Mouse (Mus musculus): ENCODE results near the gene Ttc27. TPM values are rescaled to one million over a fixed set of nuclear protein-coding genes. Genes with fewer than 3 reads are reported as not detected.

Gene Ttc27
- polyA plus RNA-seq, 1 experiment = 23.0 TPM

DNA sequence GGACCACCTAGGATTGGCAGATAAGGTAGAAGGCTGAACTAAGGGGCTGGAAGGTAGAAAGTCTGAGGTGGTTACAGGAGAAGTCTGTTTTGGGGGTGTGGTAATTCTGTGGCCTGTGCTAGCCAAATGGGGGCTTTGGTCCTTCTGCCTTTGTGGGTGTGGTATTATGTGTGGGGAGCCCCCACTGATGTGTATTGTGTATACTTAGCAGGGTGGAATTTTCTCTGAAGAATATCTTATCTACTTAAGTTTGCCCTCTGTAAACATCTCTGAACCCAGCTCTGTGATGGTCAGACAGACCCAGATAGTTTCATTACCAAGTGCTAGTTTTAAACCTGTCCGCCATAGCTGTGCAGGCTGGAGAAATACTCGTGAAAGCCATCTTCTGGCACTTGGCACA, 141.8 kb downstream of the Ttc27 start:
- Histone ChIP-seq H3K4me1 (ENCODE audit: control insufficient read depth, insufficient read depth, low read length) (no peaks in the 10 kb centered on the region), H3K27ac (ENCODE audit: control insufficient read depth, insufficient read depth, low read depth, low read length, poor library complexity) (no peak overlapping the region), H3K4me3 (replicated peaks; ENCODE audit: control insufficient read depth, low read depth, low read length) (no peak overlapping the region)
- WGBS = 69% methylated on average over 2 of the region's 2 CpGs
- TF ChIP-seq CTCF (IDR thresholded peaks at IDR 0.05; ENCODE audit: control insufficient read depth, insufficient read depth, low read length) = no peak

DNA sequence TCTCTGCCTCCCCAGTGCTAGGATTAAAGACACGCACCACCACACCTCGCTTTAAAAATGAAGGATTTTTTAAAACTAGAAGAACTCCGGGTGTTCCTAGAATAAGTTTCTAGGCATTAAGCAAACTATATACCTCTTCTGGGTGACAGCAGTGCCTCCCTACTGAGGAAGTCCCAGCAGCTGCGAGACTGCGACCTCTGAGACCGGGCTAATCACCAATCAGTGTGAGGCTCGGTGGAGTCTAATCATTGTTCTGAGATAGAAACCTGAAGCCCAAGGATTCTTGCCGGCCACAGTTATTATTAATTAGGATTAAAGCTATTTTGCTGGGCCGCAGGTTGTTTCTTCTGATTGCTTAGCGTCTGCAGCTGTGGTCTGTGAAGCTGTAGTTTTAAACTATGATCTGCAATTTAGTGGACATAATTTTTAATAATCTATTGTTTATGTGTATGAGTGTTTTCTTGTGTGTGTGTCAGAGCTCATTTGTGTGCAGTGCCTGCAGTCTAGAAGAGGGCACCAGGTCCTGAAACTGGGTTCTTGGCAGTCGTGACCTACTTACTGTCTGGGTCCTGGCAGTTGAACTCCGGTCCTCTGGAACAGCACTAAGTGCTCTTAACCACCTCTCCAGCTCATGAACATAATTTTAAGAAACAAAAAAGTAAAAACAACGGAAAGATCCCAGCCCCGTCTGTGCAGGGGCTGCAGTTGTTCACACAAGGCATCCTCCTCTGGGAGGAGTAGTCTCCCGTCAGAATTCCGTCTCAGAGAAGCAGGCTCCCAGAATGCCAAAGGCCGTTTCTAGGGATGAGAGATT, 142.9 kb downstream of the Ttc27 start:
- no peak overlapping the region for H3K27ac ChIP-seq (ENCODE audit: control insufficient read depth, insufficient read depth, low read depth, low read length, poor library complexity)
- TF ChIP-seq POLR2A (IDR thresholded peaks at IDR 0.05; ENCODE audit: borderline replicate concordance, control insufficient read depth, low read depth, low read length) = no peak
- no peak for TF ChIP-seq CTCF (IDR thresholded peaks at IDR 0.05; ENCODE audit: control insufficient read depth, insufficient read depth, low read length)
- WGBS = 86% methylated on average over 17 of the region's 17 CpGs

DNA sequence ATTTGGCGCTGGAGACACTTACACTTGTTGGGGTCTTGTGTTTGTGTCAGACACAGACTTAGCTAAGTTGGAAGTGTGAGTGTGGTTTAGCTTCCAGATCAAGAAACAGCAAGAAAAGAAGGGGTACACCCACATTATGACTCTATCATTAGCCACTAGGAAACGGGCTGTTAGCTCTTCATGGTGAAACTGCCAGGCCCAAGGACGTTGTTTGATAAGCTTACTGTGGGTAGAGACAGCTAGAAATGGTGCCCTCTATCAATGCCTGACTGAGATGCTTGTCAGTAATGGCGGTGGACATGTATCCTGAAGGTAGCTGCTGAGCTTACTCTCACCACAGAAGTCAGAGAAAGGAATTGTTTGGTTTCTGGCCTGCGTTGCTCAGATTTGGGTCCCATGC, 146.3 kb downstream of the Ttc27 start:
- TF ChIP-seq CTCF (IDR thresholded peaks at IDR 0.05; ENCODE audit: control insufficient read depth, insufficient read depth, low read length) = no peak
- no peak for TF ChIP-seq POLR2A (IDR thresholded peaks at IDR 0.05; ENCODE audit: borderline replicate concordance, control insufficient read depth, low read depth, low read length)
- peaks cover 1% of the 10 kb centered on the region; the same call in 1 of the 2 replicates for H3K4me1 ChIP-seq (ENCODE audit: control insufficient read depth, insufficient read depth, low read length)
- H3K27ac ChIP-seq (ENCODE audit: control insufficient read depth, insufficient read depth, low read depth, low read length, poor library complexity) = no peak overlapping the region
- no peak overlapping the region for H3K4me3 ChIP-seq (replicated peaks; ENCODE audit: control insufficient read depth, low read depth, low read length)
- 63% methylated on average over 5 of the region's 5 CpGs for WGBS

More for the DNA sequence above, 142.9 kb downstream of the Ttc27 start:
- Histone ChIP-seq H3K4me3 (replicated peaks; ENCODE audit: control insufficient read depth, low read depth, low read length) (no peak overlapping the region), H3K4me1 (ENCODE audit: control insufficient read depth, insufficient read depth, low read length) (no peaks in the 10 kb centered on the region; the same call in 1 of the 2 replicates)

DNA sequence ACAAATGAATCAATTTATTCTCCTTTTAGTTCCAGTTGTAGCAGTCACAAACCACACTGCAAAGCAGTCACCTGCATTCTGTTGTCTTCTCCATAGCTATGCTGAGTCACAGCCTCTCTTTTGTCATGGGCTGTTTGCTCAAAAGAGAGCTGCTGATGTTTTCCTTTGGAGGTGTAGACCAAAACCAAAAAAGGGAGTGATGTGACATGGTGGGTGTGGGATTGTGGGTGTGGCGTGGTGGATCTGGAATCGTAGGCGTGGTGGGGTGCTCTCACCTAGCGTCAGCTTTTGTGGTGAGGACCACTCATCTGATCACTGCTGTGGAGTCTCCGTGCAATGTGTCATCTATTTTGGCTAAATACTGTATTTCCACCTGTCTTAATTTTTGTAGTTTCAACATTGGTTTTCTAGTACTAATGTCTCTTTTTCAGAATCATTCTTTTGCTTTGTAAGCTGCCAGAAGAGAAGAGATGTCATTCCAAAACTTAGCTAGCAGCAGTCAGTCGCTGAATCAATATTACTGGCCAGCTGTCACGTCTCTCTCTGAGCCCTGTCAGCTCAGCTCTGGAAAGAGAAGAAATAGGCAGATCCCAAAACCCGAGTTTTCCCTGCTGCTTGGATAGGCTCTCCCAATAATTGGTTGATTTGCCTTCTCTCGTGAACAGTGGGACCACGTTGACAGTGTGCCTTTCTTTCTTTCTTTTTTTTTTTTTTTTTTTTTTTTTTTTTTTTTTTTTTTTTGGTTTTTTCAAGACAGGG, 147.4 kb downstream of the Ttc27 start:
- 84% methylated on average over 10 of the region's 10 CpGs for WGBS
- Histone ChIP-seq H3K4me3 (replicated peaks; ENCODE audit: control insufficient read depth, low read depth, low read length) (no peak overlapping the region), H3K27ac (ENCODE audit: control insufficient read depth, insufficient read depth, low read depth, low read length, poor library complexity) (no peak overlapping the region; the same call in 1 of the 2 replicates), H3K4me1 (ENCODE audit: control insufficient read depth, insufficient read depth, low read length) (peaks cover 1% of the 10 kb centered on the region; the same call in 1 of the 2 replicates)
- TF ChIP-seq CTCF (IDR thresholded peaks at IDR 0.05; ENCODE audit: control insufficient read depth, insufficient read depth, low read length) = no peak
- no peak for TF ChIP-seq POLR2A (IDR thresholded peaks at IDR 0.05; ENCODE audit: borderline replicate concordance, control insufficient read depth, low read depth, low read length)

DNA sequence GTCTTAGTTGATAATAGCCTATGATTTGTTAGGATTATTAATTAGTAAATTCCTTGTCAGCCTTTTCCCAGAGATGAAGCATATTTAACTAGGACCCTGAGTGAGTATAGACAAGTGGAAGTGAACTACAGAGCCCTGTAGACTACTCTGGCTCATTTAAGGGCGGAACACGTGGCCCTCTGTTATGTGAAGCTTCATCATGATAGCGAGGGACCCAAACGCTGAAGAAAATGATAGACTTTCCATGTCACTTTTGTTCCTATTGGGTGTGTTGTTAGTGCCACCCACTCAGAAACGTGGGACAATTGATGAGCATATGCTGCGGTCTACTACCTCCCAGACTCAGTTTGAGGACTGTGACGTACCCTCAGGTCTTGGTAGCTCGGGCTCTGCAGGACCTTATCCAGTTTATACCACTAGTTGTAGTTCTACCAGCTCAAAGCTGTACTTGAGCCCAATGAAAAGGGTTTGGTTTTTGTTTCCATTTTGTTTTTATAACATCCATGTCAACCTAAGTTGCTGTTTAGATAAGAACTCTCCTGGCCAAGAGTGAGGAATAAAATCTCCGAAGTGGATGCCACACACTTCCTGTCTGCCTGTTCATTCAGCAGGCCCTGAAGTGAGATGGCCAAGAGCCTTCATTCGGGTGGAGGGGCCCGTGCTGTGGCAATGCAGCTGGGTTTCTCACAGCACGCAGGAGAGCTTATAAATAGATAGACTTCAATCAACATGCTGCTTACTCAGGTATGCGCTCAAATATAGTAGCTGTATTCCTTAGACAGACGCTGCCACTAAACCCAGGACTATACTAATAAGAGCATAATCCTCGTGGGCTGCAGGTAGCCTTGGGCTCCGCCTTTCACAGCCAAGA, 148.4 kb downstream of the Ttc27 start:
- TF ChIP-seq POLR2A (IDR thresholded peaks at IDR 0.05; ENCODE audit: borderline replicate concordance, control insufficient read depth, low read depth, low read length) (no peak), CTCF (IDR thresholded peaks at IDR 0.05; ENCODE audit: control insufficient read depth, insufficient read depth, low read length) (no peak)
- Histone ChIP-seq H3K4me1 (ENCODE audit: control insufficient read depth, insufficient read depth, low read length) (peaks cover 1% of the 10 kb centered on the region; the same call in 1 of the 2 replicates), H3K27ac (ENCODE audit: control insufficient read depth, insufficient read depth, low read depth, low read length, poor library complexity) (no peak overlapping the region), H3K4me3 (replicated peaks; ENCODE audit: control insufficient read depth, low read depth, low read length) (no peak overlapping the region)
- 69% methylated on average over 16 of the region's 16 CpGs for WGBS

DNA sequence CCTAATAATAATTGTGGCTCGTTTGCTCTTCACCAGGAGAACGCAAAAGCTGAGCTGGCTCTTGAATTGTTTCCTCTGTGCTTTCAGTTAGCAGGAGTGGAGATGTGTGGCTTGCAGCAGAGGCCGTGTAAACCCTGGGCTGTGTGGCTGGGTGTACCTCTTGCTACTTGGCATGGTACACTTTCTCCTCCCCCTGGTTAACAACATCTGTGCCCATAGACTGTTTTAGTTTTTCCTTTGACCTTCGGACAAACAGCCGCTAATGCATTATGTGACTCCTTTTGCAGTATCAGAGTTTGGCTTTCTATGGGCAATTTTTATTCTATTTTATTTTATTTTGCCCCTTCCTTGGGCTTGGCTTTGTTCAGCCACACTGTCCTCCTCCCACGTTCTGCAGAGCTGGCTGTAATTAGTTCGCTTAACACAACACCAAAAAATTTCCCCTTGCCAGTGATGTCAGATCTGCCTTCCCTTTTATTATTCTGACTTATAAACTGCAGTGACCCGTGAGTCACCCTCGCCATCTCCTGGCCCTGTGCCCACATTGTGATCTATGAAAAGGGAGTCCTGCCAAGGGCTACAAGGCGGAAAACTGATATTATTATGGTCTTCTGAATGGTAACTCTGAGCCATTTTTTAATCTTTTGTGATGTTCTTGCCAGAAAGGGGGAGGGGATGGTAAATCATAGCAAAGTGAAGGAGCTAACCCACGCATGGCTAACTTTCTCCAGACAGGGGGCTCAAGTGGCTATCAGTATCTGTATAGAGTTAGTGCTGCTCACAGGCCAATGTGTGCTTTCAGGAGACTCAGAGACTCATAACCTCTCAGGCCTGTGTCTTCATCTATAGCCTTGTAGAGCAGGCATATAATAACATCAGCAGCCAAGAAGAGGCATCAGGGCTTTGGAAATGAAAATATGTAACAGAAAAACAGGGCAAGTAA, 149.3 kb downstream of the Ttc27 start:
- WGBS = 59% methylated on average over 11 of the region's 11 CpGs
- peaks cover 1% of the 10 kb centered on the region; the same call in 1 of the 2 replicates for H3K4me1 ChIP-seq (ENCODE audit: control insufficient read depth, insufficient read depth, low read length)
- H3K4me3 ChIP-seq (replicated peaks; ENCODE audit: control insufficient read depth, low read depth, low read length) = no peak overlapping the region
- no peak overlapping the region for H3K27ac ChIP-seq (ENCODE audit: control insufficient read depth, insufficient read depth, low read depth, low read length, poor library complexity)
- TF ChIP-seq POLR2A (IDR thresholded peaks at IDR 0.05; ENCODE audit: borderline replicate concordance, control insufficient read depth, low read depth, low read length) (no peak), CTCF (IDR thresholded peaks at IDR 0.05; ENCODE audit: control insufficient read depth, insufficient read depth, low read length) (no peak)

Data from bone marrow, adult 2 months (tissue).